Mouse (Mus musculus) gonadal fat pad, adult 2 months (tissue): ENCODE measurements around the gene Tiam2. TPM values are rescaled to one million over a fixed set of nuclear protein-coding genes. Genes with fewer than 3 reads are reported as not detected.
"Not testable (repeated sequence)": the region's sequence is repeated elsewhere in the genome, so short reads cannot be mapped to it uniquely, and the experiment has no call there.

Experiments used
- DNase-seq: peaks from one replicate; pipeline ENCODE4 v3.0.0-alpha.2; 2012; ENCODE audit warnings: low read depth
- polyA plus RNA-seq: library from polyadenylated mRNA; depleted of rRNA; stranded (reverse); fragments of >200 nt; gene quantifications from 2 replicates; pipeline ENCODE4 v1.2.3, GENCODE M21; 2012

Tiam2 gene
- polyA plus RNA-seq, 1 experiment: 1.2 TPM

GRCm38 (mm10) chr17:3338821-3339220, 12.4 kb downstream of the Tiam2 start:
- no peak for DNase-seq

GRCm38 (mm10) chr17:3344872-3345271, 18.5 kb downstream of the Tiam2 start:
- no peak for DNase-seq

GRCm38 (mm10) chr17:3345276-3345885, 19.0 kb downstream of the Tiam2 start:
- no peak for DNase-seq

- DNase-seq: peak; percentile 42
These were observed 21.4 kb downstream of the Tiam2 start for GRCm38 (mm10) chr17:3347800-3348199.

- no peak for DNase-seq
These were observed 23.0 kb downstream of the Tiam2 start for GRCm38 (mm10) chr17:3349331-3349730.

GRCm38 (mm10) chr17:3349939-3350338, 23.6 kb downstream of the Tiam2 start:
- DNase-seq: no peak

GRCm38 (mm10) chr17:3350405-3350804, 24.0 kb downstream of the Tiam2 start:
- DNase-seq: no peak

GRCm38 (mm10) chr17:3351668-3352067, 25.3 kb downstream of the Tiam2 start:
- DNase-seq: no peak

- not testable (repeated sequence) for DNase-seq
These were observed 26.8 kb downstream of the Tiam2 start for GRCm38 (mm10) chr17:3353141-3353540.

GRCm38 (mm10) chr17:3354856-3355255, 28.5 kb downstream of the Tiam2 start:
- no peak for DNase-seq

- DNase-seq: no peak
These were observed 30.4 kb downstream of the Tiam2 start for GRCm38 (mm10) chr17:3356633-3357365.

GRCm38 (mm10) chr17:3360236-3360635, 33.9 kb downstream of the Tiam2 start:
- DNase-seq: no peak

GRCm38 (mm10) chr17:3361751-3362150, 35.4 kb downstream of the Tiam2 start:
- DNase-seq: no peak

- DNase-seq: no peak
These were observed 36.8 kb downstream of the Tiam2 start for GRCm38 (mm10) chr17:3363216-3363615.

GRCm38 (mm10) chr17:3366741-3367140, 40.4 kb downstream of the Tiam2 start:
- DNase-seq: no peak

- DNase-seq: no peak
These were observed 42.0 kb downstream of the Tiam2 start for GRCm38 (mm10) chr17:3368386-3368785.

GRCm38 (mm10) chr17:3369631-3370030, 43.3 kb downstream of the Tiam2 start:
- no peak for DNase-seq

- no peak for DNase-seq
These were observed 52.2 kb downstream of the Tiam2 start for GRCm38 (mm10) chr17:3378606-3379005.

GRCm38 (mm10) chr17:3379753-3380588, 53.6 kb downstream of the Tiam2 start:
- no peak for DNase-seq

GRCm38 (mm10) chr17:3385391-3385790, 59.0 kb downstream of the Tiam2 start:
- no peak for DNase-seq

GRCm38 (mm10) chr17:3387819-3388218, 61.4 kb downstream of the Tiam2 start:
- DNase-seq: no peak

- no peak for DNase-seq
These were observed 63.4 kb downstream of the Tiam2 start for GRCm38 (mm10) chr17:3389741-3390140.

GRCm38 (mm10) chr17:3393981-3394380, 67.6 kb downstream of the Tiam2 start:
- DNase-seq: no peak
